In the genomic region with DNA sequence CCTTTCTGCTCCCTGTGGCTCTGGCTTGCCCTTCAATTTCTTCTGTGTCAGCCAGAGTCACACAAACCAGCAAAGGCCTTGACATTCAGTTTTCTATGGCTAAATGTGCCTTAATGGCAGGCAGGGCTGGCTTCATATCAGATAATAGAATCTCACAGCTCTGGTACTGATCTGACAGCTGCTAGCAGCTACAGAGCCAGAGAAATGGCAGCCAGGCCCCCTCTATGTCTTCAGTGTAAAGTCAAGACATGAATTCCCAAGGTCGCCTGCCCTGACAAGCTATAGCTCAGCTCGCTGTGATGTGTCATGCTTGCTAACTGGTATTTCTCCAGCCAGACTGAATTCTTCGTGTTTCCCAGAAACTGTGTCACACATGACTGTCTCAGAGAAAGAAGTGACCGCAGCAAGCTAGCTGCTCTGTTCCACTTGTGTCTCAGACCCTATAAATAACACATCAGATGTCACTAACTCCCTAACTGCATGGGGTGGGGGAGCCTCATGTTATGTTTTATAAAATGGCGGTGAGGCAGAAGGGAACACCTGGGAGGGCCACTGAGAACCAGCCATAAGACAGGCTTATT, we compare ENCODE assay signal across 11 mouse cellular contexts. TPM values are rescaled to one million over a fixed set of nuclear protein-coding genes. Genes with fewer than 3 reads are reported as not detected.
DNase-seq lines count a peak whose midpoint lies in the region; ATAC-seq and TF ChIP-seq lines count a peak whose summit lies in the region.
"Had no signal": no experiment of that assay in that cellular context is flagged by ENCODE, and none has a peak within 500 bp of the region (broad histone marks: within the 10 kb centered on the region; RNA-seq: fewer than 3 reads in every experiment).

No protein-coding gene starts in this region.

- peak; percentile 10 for ATAC-seq in Patski
- ATAC-seq in midbrain, embryonic 15.5 days (replicated peaks), result peak; percentile 27; the same call in 1 of the 2 replicates
- ATAC-seq in erythroblast, adult 5-6 weeks (replicated peaks; ENCODE audit: low FRiP score, poor library complexity, severe bottlenecking), result no peak
- ATAC-seq: inflammation-experienced regulatory T-cells, adult 6 months had no signal

- no peak overlapping the region for H3K9ac ChIP-seq in midbrain, embryonic 15.5 days
- H3K9ac ChIP-seq: heart, embryonic 12.5 days had no signal

- 58% methylated on average over 5 of the region's 5 CpGs for WGBS in midbrain, embryonic 15.5 days

- CTCF ChIA-PET in Patski (lab: Charles Lee), result interaction anchor here (1.1 kb wide), 1 partner anchor 9 kb away, joined by 3 read pairs; no protein-coding TSS in a partner anchor

- no peak for TF ChIP-seq CTCF in Patski (IDR thresholded peaks at IDR 0.05)

- no peak overlapping the region for H3K4me2 ChIP-seq in midbrain, embryonic 15.5 days
- H3K4me2 ChIP-seq: heart, embryonic 12.5 days had no signal

- H3K27ac ChIP-seq in midbrain, embryonic 15.5 days, result peak overlapping the region; percentile 18

- no peak overlapping the region for H3K4me3 ChIP-seq in midbrain, embryonic 15.5 days
- H3K4me3 ChIP-seq: heart, embryonic 12.5 days had no signal

- in situ Hi-C loops in Patski (cut with MboI; ENCODE audit: low pct_unique_long_range_greater_than_20kb), result no loop called here

- peaks cover 3% of the 10 kb centered on the region; the same call in 1 of the 2 replicates for H3K9me3 ChIP-seq in midbrain, embryonic 15.5 days

- 0 out of 2 replicates have a peak, but pooled peaks cover 5% of the 10 kb centered on the region for H3K4me1 ChIP-seq in midbrain, embryonic 15.5 days
- H3K4me1 ChIP-seq: heart, embryonic 12.5 days had no signal

- H3K27me3 ChIP-seq in Patski, result no peaks in the 10 kb centered on the region
- no peaks in the 10 kb centered on the region for H3K27me3 ChIP-seq in midbrain, embryonic 15.5 days (replicated peaks)
- H3K27me3 ChIP-seq: heart, embryonic 12.5 days had no signal

- peak; percentile 19 to 27 for DNase-seq in left cerebral cortex, adult 18-20 months (ENCODE audit: low spot score in 2 of 2)
- no peak for DNase-seq in left cerebral cortex, adult 11 months (ENCODE audit: low spot score)
- DNase-seq in Patski (ENCODE audit: low read depth, low spot score), result no peak
- peak; percentile 23 for DNase-seq in adrenal gland, postnatal 25 days
- DNase-seq in kidney, postnatal 14 days, result no peak
- DNase-seq: cerebellum, adult 11 months; embryo, embryonic 11 days had no signal

- POLR2A ChIA-PET in Patski (lab: Charles Lee), result no interaction called here

- H3K36me3 ChIP-seq in midbrain, embryonic 15.5 days (replicated peaks), result no peaks in the 10 kb centered on the region
- H3K36me3 ChIP-seq: heart, embryonic 12.5 days had no signal

RNA-seq across cellular contexts. Expression of a gene that starts 59.1 kb away (rescaled TPM):
- 10 to 100 TPM; 38.5 to 39.8 TPM for total RNA-seq in left cerebral cortex, adult 18-20 months (2021)
- polyA plus RNA-seq in Patski (2021), result 31.9 TPM
- total RNA-seq in adrenal gland, postnatal 25 days (2021), result 32.5 and 37.7 TPM in 2 replicates
- 28.8 and 31.1 TPM in 2 replicates for polyA plus RNA-seq in midbrain, embryonic 15.5 days (2015; fragmentation: Nextera tagmentation; extraction: Ambion mirVana)
- 10.2 and 19.9 TPM in 2 replicates for total RNA-seq in erythroblast, adult 5-6 weeks (2015; ENCODE audit: low replicate concordance)
- 16.8 and 33.9 TPM in 2 replicates for total RNA-seq in erythroblast, adult 5-6 weeks (2017; ENCODE audit: low replicate concordance)

Comparison
In these comparisons a context has a peak if more than half of its experiments do, and no peak if none do; other contexts are left out.
1. DNase-seq: peak in left cerebral cortex, adult 18-20 months (2 of 2) and adrenal gland, postnatal 25 days (single experiment); none in left cerebral cortex, adult 11 months (single experiment), Patski (single experiment) and kidney, postnatal 14 days (single experiment).